Mouse (Mus musculus) cerebellum, postnatal 10 days (tissue): ENCODE data around the gene Gm42715.

Experiments
- DNase-seq, 2 experiments: peaks; one replicate each; pipeline ENCODE4 v3.0.0; 2021; ENCODE audit warnings: mixed read lengths in 2 of 2

The Gm42715 gene

DNA sequence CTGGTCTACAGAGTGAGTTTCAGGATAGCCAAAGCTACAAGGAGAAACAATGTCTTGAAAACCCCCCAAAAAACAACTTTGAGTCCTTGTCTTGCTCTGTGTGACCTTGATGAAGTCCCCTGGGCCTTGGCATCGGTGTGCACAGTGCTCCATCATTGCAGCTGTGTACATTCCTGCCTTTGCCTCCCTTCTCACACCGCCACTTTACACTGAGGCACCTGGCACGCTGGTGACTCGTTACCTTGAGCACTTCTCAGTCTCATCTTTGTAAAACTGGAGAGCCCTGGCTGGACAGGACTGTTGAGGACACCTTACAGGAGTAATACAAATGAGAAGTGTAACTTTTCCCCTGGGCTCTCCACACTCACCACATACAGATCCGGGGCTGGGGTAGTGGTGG, 67.8 kb downstream of the Gm42715 start:
- no peak for DNase-seq

DNA sequence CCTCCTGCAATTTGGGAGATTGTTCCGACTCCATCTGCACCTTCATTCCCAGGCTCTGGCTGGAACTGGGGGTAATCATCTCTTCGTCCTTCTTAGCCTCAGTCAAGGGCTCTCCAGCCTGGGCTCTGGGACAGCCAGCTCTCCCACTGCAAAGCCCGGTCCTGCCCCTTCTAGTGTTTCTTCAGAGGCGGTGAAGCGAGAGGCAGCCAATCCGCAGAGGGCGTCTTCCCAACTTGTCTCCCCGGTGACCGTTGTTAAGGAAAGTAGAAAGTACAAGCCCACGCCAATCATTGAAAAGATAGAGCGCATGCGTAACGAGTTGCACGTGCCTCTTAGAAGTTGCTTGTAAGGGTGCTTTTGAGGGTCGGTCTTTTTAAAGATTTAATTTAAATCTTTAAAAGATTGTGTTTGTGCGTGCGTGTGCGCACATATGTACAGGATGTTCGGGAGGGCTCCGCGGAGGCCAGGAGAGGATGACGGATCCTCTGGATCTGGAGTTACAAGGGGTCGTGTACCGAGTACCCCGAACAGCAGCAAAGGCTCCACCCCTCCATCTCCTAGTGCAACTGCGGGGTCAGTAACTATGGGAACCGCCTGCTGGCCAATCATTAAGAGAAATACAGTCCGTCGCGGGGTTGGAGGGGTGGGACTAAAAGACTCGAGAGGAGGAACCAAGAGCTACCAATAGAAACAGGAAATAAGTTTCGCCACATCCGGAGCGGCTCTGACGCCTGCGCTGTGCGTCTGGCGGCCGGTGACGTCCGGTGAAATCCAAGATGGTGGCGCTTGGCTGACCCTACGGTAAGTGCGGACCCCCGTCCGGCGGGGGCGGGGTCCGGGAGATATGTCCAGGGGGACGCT, 68.9 kb downstream of the Gm42715 start, which contains the start of the genes Ccdc189 and Rnf40:
Gene Ccdc189 (minus strand): TSS at position 585 of the 861 bp plus-strand sequence.
Gene Rnf40 (plus strand): TSS at position 757 of the 861 bp plus-strand sequence.
- peak; percentile 93 to 96 for DNase-seq

- no peak for DNase-seq
Observed at GRCm38 (mm10) chr7:127588901-127589300, 69.5 kb downstream of the Gm42715 start.

DNA sequence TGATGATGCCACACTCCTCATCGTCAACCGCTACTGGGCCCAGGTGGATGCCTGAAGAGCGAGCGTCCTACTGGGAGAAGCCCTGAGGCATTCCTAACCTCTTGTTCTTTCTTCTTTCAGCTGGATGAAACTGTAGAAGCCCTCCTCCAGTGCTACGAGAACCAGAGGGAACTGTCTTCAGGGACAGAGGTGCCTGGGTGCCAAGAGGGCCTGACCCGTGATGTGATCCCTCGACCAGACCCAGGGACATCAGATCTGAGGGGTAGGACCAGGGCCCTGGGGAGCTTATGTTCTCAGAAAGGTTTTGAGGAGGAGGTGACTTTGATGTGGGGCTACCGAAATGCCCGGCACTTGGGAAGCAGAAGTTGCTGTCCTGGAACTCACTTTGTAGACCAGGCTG, 70.3 kb downstream of the Gm42715 start:
- no peak for DNase-seq

GRCm38 (mm10) chr7:127591108-127591507, 71.7 kb downstream of the Gm42715 start:
- peak in 1 of 2 experiments; percentile 21 for DNase-seq

DNA sequence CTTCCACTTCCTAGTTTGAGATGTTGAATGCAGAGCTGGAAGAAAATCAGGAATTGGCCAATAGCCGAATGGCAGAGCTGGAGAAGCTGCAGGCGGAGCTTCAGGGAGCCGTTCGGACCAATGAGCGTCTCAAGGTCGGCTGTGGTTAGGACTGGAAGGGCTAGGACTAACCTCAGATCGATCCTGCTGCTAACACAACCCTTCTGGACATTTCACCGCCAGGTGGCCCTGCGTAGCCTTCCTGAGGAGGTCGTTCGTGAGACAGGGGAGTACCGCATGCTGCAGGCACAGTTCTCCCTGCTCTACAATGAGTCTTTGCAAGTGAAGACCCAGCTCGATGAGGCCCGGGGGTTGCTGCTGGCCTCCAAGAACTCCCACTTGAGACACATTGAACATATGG, 73.2 kb downstream of the Gm42715 start:
- no peak for DNase-seq

DNA sequence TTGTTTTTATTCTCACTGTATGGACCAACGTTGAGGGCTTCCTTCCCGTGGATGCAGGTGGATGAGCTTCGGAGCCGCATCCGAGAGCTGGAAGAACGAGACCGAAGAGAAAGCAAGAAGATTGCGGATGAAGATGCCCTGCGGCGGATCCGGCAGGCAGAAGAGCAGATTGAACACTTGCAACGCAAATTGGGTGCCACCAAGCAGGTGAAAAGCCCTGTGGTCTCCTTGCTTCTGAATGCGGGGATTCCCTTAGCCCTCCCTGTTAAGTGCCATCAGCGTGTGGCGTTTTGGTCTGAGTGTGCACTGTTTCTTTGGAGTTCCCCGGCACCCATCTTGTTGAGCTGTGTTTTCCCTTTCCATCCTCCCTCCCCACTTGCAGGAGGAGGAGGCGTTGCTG, 77.4 kb downstream of the Gm42715 start:
- DNase-seq = no peak

- DNase-seq = no peak
Observed at GRCm38 (mm10) chr7:127600612-127601011, 81.2 kb downstream of the Gm42715 start.

DNA sequence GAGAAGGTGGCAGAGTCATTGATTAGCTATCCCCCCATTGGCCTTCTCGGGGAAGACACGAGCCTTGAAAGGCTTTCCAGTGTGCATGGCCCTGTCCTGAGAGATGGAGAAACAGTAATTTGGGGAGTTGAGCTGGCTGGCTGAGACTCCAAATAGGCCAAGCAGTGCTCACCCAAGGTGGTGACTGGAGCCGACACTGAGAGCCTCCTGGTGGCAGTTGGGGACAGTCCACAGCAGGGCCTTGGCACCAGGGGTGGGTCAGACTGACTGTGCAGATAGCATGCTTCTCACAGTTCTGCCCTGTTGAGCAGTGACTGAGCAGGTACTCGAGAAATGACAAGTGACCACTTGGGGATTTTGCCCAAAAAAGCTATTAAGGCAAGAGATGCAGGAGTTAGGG, 82.4 kb downstream of the Gm42715 start:
- DNase-seq = no peak

DNA sequence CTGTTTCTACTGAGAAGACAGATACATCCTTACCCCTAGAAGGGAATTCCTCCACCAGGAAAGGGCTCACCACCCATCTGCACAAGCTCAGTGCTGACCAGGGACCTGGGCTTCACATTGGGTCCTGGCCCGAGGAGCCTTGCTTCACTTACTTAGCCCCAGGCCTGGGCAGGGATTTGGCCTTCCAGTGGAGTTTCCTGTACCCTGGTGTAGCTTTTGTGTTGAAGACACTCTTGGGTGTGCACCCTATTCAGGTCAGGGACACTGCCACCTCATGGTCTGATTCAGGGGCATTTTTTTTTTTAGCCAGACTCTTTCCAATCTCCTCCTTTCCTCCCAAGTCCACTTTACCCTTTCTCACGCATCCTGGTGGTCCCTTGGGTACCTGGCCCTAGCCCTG, 83.5 kb downstream of the Gm42715 start:
- no peak for DNase-seq

GRCm38 (mm10) chr7:127604256-127604655, 84.9 kb downstream of the Gm42715 start:
- DNase-seq = no peak

- peak in 1 of 2 experiments; percentile 1 for DNase-seq
Observed at GRCm38 (mm10) chr7:127607150-127607549, 87.8 kb downstream of the Gm42715 start.

DNA sequence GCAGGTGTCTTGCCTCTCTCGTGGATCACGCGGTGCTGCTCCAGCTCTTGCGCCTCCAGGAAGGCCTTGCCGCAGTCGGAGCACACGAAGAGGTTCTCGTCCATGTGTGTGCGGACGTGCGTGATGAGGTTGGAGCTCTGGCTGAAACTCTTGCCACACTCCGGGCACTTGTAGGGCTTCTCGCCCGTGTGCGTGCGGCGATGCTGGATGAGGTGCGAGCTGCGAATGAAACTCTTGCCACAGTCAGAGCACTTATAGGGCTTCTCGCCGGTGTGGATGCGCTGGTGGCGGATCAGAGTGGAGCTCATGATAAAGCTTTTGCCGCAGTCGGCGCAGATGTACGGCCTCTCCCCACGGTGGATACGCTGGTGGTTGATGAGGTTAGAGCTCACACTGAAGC, 91.6 kb downstream of the Gm42715 start:
- peak in 1 of 2 experiments; percentile 1 for DNase-seq

- peak in 1 of 2 experiments; percentile 2 for DNase-seq
Observed at GRCm38 (mm10) chr7:127611561-127611960, 92.2 kb downstream of the Gm42715 start.

GRCm38 (mm10) chr7:127613501-127613900, 94.1 kb downstream of the Gm42715 start:
- DNase-seq = peak in 1 of 2 experiments; percentile 3

DNA sequence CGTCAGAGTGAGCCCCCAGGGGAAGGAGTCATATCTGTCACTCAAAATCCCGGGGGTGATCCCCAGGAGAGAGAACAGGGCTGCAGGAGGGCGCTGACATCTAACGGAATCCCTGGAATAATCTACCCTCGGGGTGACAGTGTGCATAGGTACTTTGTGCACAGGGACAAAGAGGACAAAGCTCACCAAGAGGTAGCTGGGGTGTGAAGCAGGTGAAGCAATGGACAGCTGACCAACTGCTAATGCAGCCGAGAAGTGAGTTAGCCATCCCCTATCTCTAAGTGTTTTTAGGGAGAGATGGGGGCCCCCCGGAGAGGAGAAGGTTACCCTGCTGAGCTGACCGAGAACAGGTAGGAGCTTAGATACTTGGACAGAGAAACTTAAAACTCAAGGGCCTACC, 94.7 kb downstream of the Gm42715 start:
- peak in 1 of 2 experiments; percentile 16 for DNase-seq

GRCm38 (mm10) chr7:127614511-127614890, 95.1 kb downstream of the Gm42715 start:
- DNase-seq = peak; percentile 53 to 57

GRCm38 (mm10) chr7:127614891-127615843, 95.8 kb downstream of the Gm42715 start, which contains the start of gene Zfp629:
TSS of gene Zfp629 (minus strand) at chr7:127615797.
- peak; percentile 92 to 95 for DNase-seq

DNA sequence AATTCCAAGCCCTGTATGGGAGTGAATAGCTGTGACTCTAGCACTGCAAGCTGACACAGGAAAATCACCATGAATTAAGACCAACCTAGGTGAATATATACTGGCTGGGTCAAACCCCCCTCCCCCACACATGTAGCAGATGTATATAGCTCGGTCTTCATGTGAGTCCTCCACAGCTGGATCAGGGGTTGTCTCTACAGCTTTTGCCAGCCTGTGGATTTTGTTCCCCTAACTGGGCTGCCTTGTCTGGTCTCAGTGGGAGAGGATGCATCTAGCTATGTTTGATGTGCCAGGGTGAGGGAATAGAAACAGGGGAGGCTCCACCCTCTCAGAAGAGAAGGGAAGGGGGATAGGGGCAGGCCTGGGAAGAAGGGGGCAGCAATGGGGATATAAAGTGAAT, 97.0 kb downstream of the Gm42715 start:
- peak in 1 of 2 experiments; percentile 14 for DNase-seq
